Mouse (Mus musculus): ENCODE data around the gene Abhd14a. TPM values are rescaled to one million over a fixed set of nuclear protein-coding genes. Genes with fewer than 3 reads are reported as not detected.
"Not testable (repeated sequence)": the region's sequence is repeated elsewhere in the genome, so short reads cannot be mapped to it uniquely, and the experiment has no call there.

The Abhd14a gene
- polyA plus RNA-seq (2017; shearing (Covaris generic)), result 10 to 100 TPM; 12.7 to 13.0 TPM

GRCm38 (mm10) chr9:106447348-106447747 lies at the start of gene Abhd14a, which contains the start of gene Abhd14b:
Abhd14a (minus strand) TSS chr9:106447678.
Abhd14b (plus strand) TSS chr9:106447459.
- ATAC-seq, result peak; percentile 45

GRCm38 (mm10) chr9:106487602-106488001 lies 40.1 kb upstream of the Abhd14a start:
- not testable (repeated sequence) for ATAC-seq

DNA sequence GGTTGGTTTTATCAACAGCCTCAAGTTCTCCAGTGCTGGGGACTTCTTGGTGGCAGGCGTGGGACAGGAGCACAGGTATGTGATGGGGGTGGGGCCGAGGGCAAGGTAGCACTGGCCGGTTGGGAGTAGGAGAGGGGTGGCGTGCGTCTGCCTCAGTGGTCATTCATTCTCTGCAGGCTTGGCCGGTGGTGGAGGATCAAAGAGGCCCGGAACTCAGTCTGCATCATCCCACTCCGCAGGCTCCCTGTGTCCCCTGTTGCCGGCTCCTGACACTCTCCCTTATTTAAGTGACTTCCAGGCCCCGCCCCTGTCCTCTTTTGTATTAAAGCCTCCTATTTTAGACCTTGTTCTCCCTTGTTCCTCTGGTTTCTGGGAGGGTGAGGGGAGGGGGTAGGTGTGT lies 37.6 kb upstream of the Abhd14a start:
- no peak for ATAC-seq

GRCm38 (mm10) chr9:106483606-106484005 lies 36.1 kb upstream of the Abhd14a start:
- no peak for ATAC-seq

GRCm38 (mm10) chr9:106483136-106483535 lies 35.7 kb upstream of the Abhd14a start:
- no peak for ATAC-seq

DNA sequence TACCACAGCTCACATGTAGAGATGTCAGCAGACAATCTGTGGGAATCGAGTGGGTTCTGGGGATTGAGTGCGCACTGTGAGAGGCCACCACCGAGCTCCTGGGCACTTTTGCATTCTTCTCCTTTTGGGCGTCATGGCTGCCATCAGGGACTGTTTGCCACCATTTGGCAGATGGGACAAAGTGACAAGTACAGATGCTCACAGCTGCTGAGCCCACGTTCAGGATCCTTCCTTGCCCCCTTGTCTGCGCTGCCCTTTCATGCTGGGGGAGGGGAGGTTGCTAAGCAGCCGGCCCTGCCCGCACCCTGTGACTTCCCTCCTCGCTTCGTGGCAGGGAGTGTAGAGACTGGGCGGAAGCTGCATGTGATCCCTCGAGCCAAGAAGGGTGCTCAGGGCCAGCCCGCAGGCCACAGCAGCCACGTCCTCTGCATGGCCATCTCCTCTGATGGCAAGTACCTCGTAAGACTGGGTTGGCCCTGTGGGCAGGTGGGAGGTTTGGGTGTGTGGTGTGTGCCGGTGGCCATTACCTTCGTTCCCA lies 35.2 kb upstream of the Abhd14a start:
- no peak for ATAC-seq

GRCm38 (mm10) chr9:106481676-106482075 lies 34.2 kb upstream of the Abhd14a start:
- ATAC-seq, result no peak

DNA sequence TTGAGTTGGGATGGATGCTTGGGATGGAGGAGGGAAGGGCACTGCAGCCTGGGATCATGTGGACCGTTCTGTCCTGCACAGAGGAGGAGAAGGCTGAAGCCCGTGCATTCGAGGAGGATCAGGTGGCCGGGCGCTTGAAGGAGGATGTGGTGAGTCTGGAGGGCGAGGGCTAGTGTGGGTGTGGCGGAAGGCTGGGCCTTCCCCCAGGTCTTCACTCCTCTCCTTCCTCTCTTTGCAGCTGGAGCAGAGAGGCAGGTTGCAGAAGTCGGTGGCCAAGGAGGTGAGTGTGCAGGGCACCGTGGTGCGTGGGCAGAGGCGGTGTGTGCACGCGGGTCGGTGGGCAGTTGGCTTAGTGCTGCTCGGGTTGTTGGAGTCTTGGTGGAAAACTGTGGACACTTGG lies 33.6 kb upstream of the Abhd14a start:
- ATAC-seq, result no peak

DNA sequence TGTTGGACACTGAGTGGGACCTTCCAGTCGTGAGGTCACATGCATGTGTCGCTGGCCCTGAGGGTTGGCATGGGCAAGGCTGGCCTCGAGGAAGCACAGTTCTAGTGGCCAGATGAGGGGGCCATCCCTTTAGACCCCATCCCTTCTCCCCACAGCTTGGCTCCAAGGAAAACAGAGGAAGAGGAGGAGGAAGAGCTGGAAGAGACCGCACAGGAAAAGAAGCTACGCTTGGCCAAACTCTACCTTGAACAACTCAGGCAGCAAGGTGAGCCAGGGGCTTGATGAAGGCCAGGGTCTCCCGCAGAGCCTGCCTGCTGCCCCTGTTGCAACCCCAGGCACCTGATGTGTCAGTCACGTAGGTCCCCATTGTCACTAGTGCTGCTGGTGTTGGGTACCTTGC lies 33.1 kb upstream of the Abhd14a start:
- no peak for ATAC-seq

DNA sequence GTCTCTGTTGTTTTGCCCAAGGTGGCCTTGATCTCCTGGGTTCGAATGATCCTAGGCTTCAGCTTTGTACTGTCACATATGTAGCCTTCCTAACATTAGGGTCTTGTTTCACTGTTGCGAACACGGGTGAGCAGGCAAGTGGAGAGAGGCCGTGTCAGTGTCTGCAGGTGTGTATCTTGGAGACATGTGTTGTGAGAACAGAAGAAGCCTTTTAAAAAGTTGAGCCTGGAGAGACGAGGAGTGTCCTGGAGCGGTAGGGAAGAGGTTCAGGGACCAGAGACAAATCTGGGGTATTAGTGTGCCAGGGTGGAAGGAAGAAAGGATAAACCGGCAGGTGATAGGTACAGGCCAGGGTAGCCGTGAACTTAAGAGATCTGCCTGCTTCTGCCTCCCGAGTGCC lies 30.6 kb upstream of the Abhd14a start:
- ATAC-seq, result no peak

DNA sequence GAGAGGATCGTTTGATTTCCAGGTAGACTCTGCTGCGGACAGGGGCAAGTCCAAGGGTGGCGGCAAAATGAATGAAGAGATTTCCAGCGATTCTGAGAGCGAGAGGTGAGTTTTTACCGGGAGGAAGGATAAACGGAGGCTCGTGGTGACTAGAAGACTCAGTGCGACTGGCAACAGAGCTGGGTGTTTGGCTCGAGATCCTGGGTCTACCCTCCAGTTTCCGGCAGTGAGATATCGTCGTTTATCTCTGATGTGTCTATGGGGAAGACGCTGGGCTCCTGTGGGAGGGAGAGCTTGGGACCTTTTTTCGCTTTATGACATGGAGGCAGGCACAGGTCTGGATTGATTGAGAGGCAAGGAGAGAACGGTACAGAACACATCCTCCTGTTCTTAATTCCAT lies 30.2 kb upstream of the Abhd14a start:
- ATAC-seq, result no peak

GRCm38 (mm10) chr9:106476924-106477484 lies 29.5 kb upstream of the Abhd14a start, which contains the start of gene Parp3:
Parp3 (minus strand) TSS chr9:106476949.
- peak; percentile 94 for ATAC-seq

GRCm38 (mm10) chr9:106476002-106476923 lies 28.8 kb upstream of the Abhd14a start:
- ATAC-seq, result peak; percentile 24

GRCm38 (mm10) chr9:106475663-106476001 lies 28.2 kb upstream of the Abhd14a start, which contains the start of gene Rrp9:
Rrp9 (plus strand) TSS chr9:106475963.
- ATAC-seq, result no peak

DNA sequence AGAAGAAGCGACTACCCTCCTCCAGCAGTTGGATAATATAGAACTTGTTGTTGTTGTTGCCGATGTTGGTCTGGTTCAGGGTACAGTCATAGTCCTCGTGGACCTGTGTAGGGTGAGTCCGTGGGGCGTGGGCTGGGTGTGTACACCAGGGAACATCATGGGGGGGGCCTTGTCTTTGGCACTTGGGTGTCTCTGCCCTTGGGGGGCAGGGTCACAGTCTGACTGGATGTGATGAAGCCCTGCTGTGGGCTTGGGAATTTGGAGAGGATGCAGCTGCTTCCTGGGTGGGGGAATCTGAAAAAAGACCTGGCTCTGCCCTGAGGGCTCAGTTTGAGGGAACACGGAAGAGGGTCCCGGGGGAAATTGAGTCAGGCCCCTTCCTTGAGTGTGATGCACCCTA lies 27.6 kb upstream of the Abhd14a start:
- no peak for ATAC-seq

DNA sequence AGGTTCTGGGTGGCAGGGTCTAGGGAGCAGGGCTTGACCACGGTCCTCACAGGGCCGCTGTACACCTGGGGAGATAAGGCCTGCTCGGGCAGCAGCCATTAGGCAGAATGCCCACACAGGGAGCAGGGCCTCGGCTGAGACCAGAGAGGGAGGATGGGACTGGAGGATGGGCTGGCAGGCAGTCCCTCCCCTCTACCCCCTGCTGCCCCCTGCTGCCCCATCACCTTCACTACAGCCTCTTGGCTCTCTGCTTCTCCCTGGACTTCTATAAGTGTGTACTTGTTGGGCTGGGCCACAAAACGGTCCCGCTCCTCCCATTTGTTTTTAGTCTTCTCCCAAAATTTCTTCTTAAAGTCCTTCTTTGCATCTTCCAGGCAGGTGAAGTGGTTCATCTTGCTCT lies 27.0 kb upstream of the Abhd14a start:
- no peak for ATAC-seq

DNA sequence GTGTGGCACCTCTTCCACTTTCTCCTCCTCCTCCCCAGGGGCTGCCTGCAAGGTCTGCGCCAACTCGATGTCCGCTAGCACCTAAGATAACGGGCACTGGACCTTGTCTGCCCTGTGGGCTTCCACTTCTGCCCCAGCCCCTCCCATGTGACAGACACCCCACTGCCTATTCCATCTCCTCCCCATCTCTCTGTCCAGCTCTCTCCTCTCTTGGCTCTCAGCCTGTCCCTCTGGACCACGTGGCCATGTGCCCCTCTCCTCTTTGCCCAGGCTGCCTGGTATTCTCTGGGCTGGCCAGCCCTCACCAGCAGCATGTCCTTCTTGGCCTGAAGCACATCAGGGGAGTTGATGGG lies 26.3 kb upstream of the Abhd14a start:
- no peak for ATAC-seq

GRCm38 (mm10) chr9:106473081-106473752 lies 25.7 kb upstream of the Abhd14a start:
- ATAC-seq, result no peak

- ATAC-seq, result no peak
Observed at GRCm38 (mm10) chr9:106472321-106472720, 24.8 kb upstream of the Abhd14a start.

GRCm38 (mm10) chr9:106471892-106472291 lies 24.4 kb upstream of the Abhd14a start:
- no peak for ATAC-seq

GRCm38 (mm10) chr9:106470991-106471750 lies 23.7 kb upstream of the Abhd14a start:
- no peak for ATAC-seq

DNA sequence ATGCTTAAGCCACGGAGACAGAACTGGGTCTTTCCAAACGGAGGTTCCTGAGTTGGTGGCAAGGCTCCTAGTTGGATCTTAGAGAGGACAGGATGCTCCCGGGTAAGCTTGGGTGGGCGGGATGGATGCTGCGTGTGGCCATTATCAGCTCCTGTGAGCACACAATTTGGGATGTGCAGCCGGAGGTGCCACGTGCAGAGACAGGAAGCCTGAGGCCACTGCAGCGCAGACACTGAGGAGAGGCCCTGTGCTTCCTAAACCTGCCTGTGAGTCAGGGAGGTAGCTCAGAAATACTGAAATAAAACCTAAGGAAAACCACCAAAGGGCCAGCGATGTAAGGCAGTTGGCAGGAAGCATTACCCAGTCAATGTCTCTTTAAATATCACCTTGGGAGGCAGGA lies 22.3 kb upstream of the Abhd14a start:
- ATAC-seq, result no peak
